Comparison of ENCODE assay signal across 8 mouse cellular contexts in the genomic region with DNA sequence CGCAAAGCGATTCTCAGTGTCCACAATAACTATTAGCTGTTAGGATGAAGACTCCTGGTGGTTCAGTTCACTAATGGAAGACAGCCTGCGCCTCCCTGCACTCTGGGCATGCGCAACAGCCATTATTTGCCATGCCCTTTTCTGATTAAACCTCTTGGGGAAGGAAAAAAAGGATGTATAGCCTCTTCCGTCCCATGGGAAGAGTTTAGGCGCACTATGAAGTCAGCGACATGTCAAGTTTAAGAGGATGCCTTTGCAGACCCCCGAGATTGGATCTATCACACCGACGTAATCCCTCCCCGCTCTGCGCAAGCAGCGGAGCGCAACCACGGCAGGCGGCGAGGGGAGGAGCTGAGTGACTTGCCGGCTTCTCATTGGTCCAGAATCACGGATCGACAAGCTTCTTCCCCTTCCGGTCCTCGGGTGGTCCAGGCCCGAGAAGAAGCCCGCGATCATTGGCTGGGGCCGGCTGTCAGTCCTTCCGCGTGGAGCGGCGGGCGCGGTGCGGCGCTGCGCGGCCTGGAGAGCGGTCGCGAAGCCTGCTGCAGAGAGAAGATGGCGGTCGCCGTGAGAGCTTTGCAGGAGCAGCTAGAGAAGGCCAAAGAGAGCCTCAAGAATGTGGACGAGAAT. TPM values are rescaled to one million over a fixed set of nuclear protein-coding genes. Genes with fewer than 3 reads are reported as not detected.
DNase-seq lines count a peak whose midpoint lies in the region; ATAC-seq and TF ChIP-seq lines count a peak whose summit lies in the region.

A gene (plus strand): TSS at position 437 of the 630 bp plus-strand sequence.

- peaks cover 10% of the 10 kb centered on the region; the same call in 1 of the 2 replicates for H3K4me1 ChIP-seq in heart, embryonic 12.5 days (replicated peaks)
- no peaks in the 10 kb centered on the region for H3K4me1 ChIP-seq in kidney, postnatal 0 days (replicated peaks; ENCODE audit: insufficient read depth, low read length)
- peaks cover 3% of the 10 kb centered on the region; the same call in 1 of the 2 replicates for H3K4me1 ChIP-seq in liver, embryonic 11.5 days (replicated peaks; ENCODE audit: control insufficient read depth, insufficient read depth, low read length)
- 0 out of 2 replicates have a peak, but pooled peaks cover 6% of the 10 kb centered on the region for H3K4me1 ChIP-seq in stomach, embryonic 14.5 days (ENCODE audit: control insufficient read depth, insufficient read depth, low read length)

- peak within 1 kb of the TSS; percentile 98 for H3K9ac ChIP-seq in heart, embryonic 12.5 days
- H3K9ac ChIP-seq in kidney, postnatal 0 days (ENCODE audit: low read depth, low read length) = peak within 1 kb of the TSS; percentile 99
- peak within 1 kb of the TSS; percentile 99 for H3K9ac ChIP-seq in liver, embryonic 11.5 days (ENCODE audit: low read depth, low read length)
- H3K9ac ChIP-seq in stomach, embryonic 14.5 days (replicated peaks; ENCODE audit: low read depth, low read length) = peak within 1 kb of the TSS; percentile 100

- no peaks in the 10 kb centered on the region for H3K27me3 ChIP-seq in heart, embryonic 12.5 days (replicated peaks)
- H3K27me3 ChIP-seq in kidney, postnatal 0 days (ENCODE audit: insufficient read depth, low read length) = no peaks in the 10 kb centered on the region
- no peaks in the 10 kb centered on the region for H3K27me3 ChIP-seq in liver, embryonic 11.5 days (replicated peaks; ENCODE audit: control insufficient read depth, insufficient read depth, low read length)
- H3K27me3 ChIP-seq in stomach, embryonic 14.5 days (ENCODE audit: control insufficient read depth, insufficient read depth, low read length) = no peaks in the 10 kb centered on the region

- ATAC-seq in erythroid progenitor cell, adult 5-6 weeks (replicated peaks; ENCODE audit: low FRiP score, poor library complexity, severe bottlenecking) = peak; percentile 100
- ATAC-seq in heart, embryonic 12.5 days (ENCODE audit: insufficient number of reproducible peaks, low FRiP score) = peak; percentile 98
- peak; percentile 100 for ATAC-seq in kidney, postnatal 0 days (replicated peaks; ENCODE audit: low FRiP score, low read depth)
- peak; percentile 99 for ATAC-seq in liver, embryonic 11.5 days (replicated peaks; ENCODE audit: low FRiP score)
- peak; percentile 99 for ATAC-seq in stomach, embryonic 14.5 days (ENCODE audit: insufficient number of reproducible peaks, insufficient read depth, low FRiP score, low read depth)

- H3K36me3 ChIP-seq in heart, embryonic 12.5 days = peaks cover 31% of the 10 kb centered on the region
- peaks cover 26% of the 10 kb centered on the region for H3K36me3 ChIP-seq in kidney, postnatal 0 days (ENCODE audit: insufficient read depth, low read length)
- peaks cover 26% of the 10 kb centered on the region for H3K36me3 ChIP-seq in liver, embryonic 11.5 days (ENCODE audit: control insufficient read depth, insufficient read depth, low read length)
- H3K36me3 ChIP-seq in stomach, embryonic 14.5 days (ENCODE audit: control insufficient read depth, insufficient read depth, low read length) = peaks cover 36% of the 10 kb centered on the region

- H3K27ac ChIP-seq in heart, embryonic 12.5 days (ENCODE audit: poor library complexity, severe bottlenecking) = peak within 1 kb of the TSS; percentile 92
- peak within 1 kb of the TSS; percentile 92 for H3K27ac ChIP-seq in kidney, postnatal 0 days
- peak within 1 kb of the TSS; percentile 88 for H3K27ac ChIP-seq in liver, embryonic 11.5 days (ENCODE audit: low read depth, low read length)
- H3K27ac ChIP-seq in stomach, embryonic 14.5 days (ENCODE audit: low read length) = peak within 1 kb of the TSS; percentile 93

- no peaks in the 10 kb centered on the region for H3K9me3 ChIP-seq in heart, embryonic 12.5 days (replicated peaks)
- no peaks in the 10 kb centered on the region for H3K9me3 ChIP-seq in kidney, postnatal 0 days (replicated peaks; ENCODE audit: low read length)
- no peaks in the 10 kb centered on the region for H3K9me3 ChIP-seq in liver, embryonic 11.5 days (ENCODE audit: control insufficient read depth, low read length)
- H3K9me3 ChIP-seq in stomach, embryonic 14.5 days (ENCODE audit: control insufficient read depth, low read depth, low read length) = no peaks in the 10 kb centered on the region

- WGBS in heart, embryonic 12.5 days = under 1% methylated on average over 43 of the region's 43 CpGs
- under 1% methylated on average over 43 of the region's 43 CpGs for whole genome bisulfite sequencing in kidney, postnatal 0 days
- under 1% methylated on average over 43 of the region's 43 CpGs for WGBS in liver, embryonic 11.5 days
- WGBS in stomach, embryonic 14.5 days = under 1% methylated on average over 42 of the region's 43 CpGs

- H3K4me3 ChIP-seq in heart, embryonic 12.5 days = peak within 1 kb of the TSS; percentile 70
- peak within 1 kb of the TSS; percentile 99 for H3K4me3 ChIP-seq in kidney, postnatal 0 days (replicated peaks; ENCODE audit: low read depth, low read length)
- H3K4me3 ChIP-seq in liver, embryonic 11.5 days (ENCODE audit: low read depth, low read length) = peak within 1 kb of the TSS; percentile 100
- peak within 1 kb of the TSS; percentile 100 for H3K4me3 ChIP-seq in stomach, embryonic 14.5 days (ENCODE audit: low read depth, low read length)

- DNase-seq in CD4-positive helper T cell, adult 2 months (ENCODE audit: low read depth, low spot score) = peak; percentile 98
- peak; percentile 97 for DNase-seq in brain, embryonic 18.5 days (ENCODE audit: low read depth, low spot score)
- peak; percentile 99 for DNase-seq in kidney, postnatal 0 days (ENCODE audit: low spot score)
- DNase-seq in liver, embryonic 11.5 days (ENCODE audit: low spot score) = peak; percentile 94
- DNase-seq in naive thymus-derived CD4-positive, alpha-beta T cell, adult 2 months (ENCODE audit: low read depth) = peak; percentile 97

- H3K4me2 ChIP-seq in heart, embryonic 12.5 days = peak within 1 kb of the TSS; percentile 85
- H3K4me2 ChIP-seq in kidney, postnatal 0 days (ENCODE audit: low read length) = peak within 1 kb of the TSS; percentile 69
- H3K4me2 ChIP-seq in liver, embryonic 11.5 days = peak within 1 kb of the TSS; percentile 90
- H3K4me2 ChIP-seq in stomach, embryonic 14.5 days (replicated peaks; ENCODE audit: low read depth, low read length) = peak within 1 kb of the TSS; percentile 79

- peak; percentile 6; the same call in 1 of the 2 replicates for TF ChIP-seq CTCF in kidney, postnatal 0 days (IDR thresholded peaks at IDR 0.05; ENCODE audit: low read depth)

RNA-seq across cellular contexts. Expression of the gene that starts here (rescaled TPM):
- total RNA-seq in erythroid progenitor cell, adult 5-6 weeks (2015; ENCODE audit: low replicate concordance) = 62.7 and 66.7 TPM in 2 replicates
- 67.9 and 69.1 TPM in 2 replicates for total RNA-seq in erythroid progenitor cell, adult 5-6 weeks (2017; ENCODE audit: low replicate concordance)
- 73.4 and 78.0 TPM in 2 replicates for polyA plus RNA-seq in heart, embryonic 12.5 days (2016; fragmentation: Nextera tagmentation; extraction: Ambion mirVana)
- polyA plus RNA-seq in kidney, postnatal 0 days (2015; fragmentation: Nextera tagmentation; extraction: Ambion mirVana) = 64.6 and 67.3 TPM in 2 replicates
- 90.7 and 92.2 TPM in 2 replicates for polyA plus RNA-seq in liver, embryonic 11.5 days (2014; fragmentation: Nextera tagmentation; extraction: Ambion mirVana)
- 91.3 and 106 TPM in 2 replicates for polyA plus RNA-seq in stomach, embryonic 14.5 days (2014; fragmentation: Nextera tagmentation; extraction: Ambion mirVana)

Comparison
In these comparisons a context has a peak if more than half of its experiments do, and no peak if none do; other contexts are left out.
1. Peak in every context shown above with its lines: DNase-seq, ATAC-seq, H3K4me3 ChIP-seq and H3K27ac ChIP-seq.